Mouse (Mus musculus) heart, postnatal 36 days (tissue): ENCODE measurements around the gene Krtap4-8. TPM values are rescaled to one million over a fixed set of nuclear protein-coding genes. Genes with fewer than 3 reads are reported as not detected.
"Not testable (repeated sequence)": the region's sequence is repeated elsewhere in the genome, so short reads cannot be mapped to it uniquely, and the experiment has no call there.

Experiments used
- DNase-seq, 2 experiments: peaks; one replicate each; pipeline ENCODE4 v3.0.0; 2021 to 2022
- intact Hi-C: fragments of 180-260 bp; cut with DNase I; formaldehyde crosslinking; loops from one replicate; pipeline ENCODE4 v1.15.1; 2025
- total RNA-seq, 2 experiments: library from RNA; stranded (reverse); gene quantifications; 2 replicates each; pipeline ENCODE4 v1.2.3; 2021

Gene Krtap4-8
- not detected for total RNA-seq

GRCm38 (mm10) chr11:99780604-99781003, at the start of gene Krtap4-8:
Gene Krtap4-8 (minus strand): TSS chr11:99780704.
- DNase-seq, result no peak
- intact Hi-C loops, result no loop called here

- intact Hi-C loops, DNase-seq: not testable (repeated sequence)
These were observed 35.1 kb upstream of the Krtap4-8 start, which contains the start of gene Gm11564 for GRCm38 (mm10) chr11:99815566-99815965. Gene Gm11564 (minus strand): TSS chr11:99815666.

- DNase-seq, intact Hi-C loops: not testable (repeated sequence)
These were observed 29.3 kb upstream of the Krtap4-8 start, which contains the start of gene Krtap4-13 for GRCm38 (mm10) chr11:99809792-99810191. Gene Krtap4-13 (minus strand): TSS chr11:99809892.

DNA sequence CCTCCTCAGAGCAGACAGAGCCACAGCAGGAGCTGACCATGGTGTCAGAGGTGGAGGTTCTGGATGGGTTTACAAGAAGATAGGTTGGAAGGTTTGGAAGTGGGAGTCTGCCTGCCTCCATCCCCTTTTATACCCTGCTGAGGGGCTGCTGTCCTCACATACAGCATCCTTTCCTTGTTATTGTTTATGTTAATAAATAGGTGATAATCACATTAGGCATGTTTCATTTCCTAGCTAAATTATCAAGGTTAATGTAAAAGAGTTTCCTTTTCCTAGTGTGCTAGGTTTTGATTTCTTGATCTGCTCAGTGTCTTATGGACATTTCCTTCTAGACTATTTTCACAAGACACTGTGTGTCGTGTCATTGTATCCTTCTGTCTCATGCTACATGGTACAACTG, 23.8 kb upstream of the Krtap4-8 start, which contains the start of gene Gm11554:
TSS of gene Gm11554 (minus strand) at position 101 of the 400 bp plus-strand sequence.
- DNase-seq, intact Hi-C loops: not testable (repeated sequence)

- DNase-seq, intact Hi-C loops: not testable (repeated sequence)
These were observed 18.3 kb upstream of the Krtap4-8 start, which contains the start of gene Gm11569 for GRCm38 (mm10) chr11:99798832-99799231. Gene Gm11569 (minus strand): TSS chr11:99798932.

- intact Hi-C loops, result no loop called here
- DNase-seq, result no peak
These were observed 12.9 kb upstream of the Krtap4-8 start, which contains the start of gene Gm11596 for GRCm38 (mm10) chr11:99793367-99793766. Gene Gm11596 (minus strand): TSS chr11:99793467.

- intact Hi-C loops, DNase-seq: not testable (repeated sequence)
These were observed 4.4 kb upstream of the Krtap4-8 start, which contains the start of gene Krtap4-9 for GRCm38 (mm10) chr11:99784900-99785299. Gene Krtap4-9 (plus strand): TSS chr11:99785200.

DNA sequence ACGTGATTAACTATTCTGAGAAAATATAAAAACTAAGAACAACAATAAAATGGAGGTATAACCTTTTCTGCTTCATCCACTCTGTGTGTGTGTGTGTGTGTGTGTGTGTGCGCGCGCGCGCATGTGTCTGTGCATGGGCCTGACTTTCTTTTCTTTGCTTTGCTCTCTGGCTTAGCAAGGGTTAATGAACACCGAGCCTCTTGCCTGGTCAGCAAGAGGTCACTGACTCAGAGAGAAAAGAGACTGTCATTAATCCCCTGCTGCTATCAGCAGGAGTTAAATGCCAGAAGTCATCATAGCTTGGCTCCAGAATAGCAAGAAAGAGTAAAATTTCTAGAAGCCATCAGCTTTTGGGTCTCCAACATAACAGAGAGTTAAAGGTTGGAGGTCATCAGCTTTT, 2.1 kb downstream of the Krtap4-8 start:
- DNase-seq, result no peak
- intact Hi-C loops, result no loop called here

DNA sequence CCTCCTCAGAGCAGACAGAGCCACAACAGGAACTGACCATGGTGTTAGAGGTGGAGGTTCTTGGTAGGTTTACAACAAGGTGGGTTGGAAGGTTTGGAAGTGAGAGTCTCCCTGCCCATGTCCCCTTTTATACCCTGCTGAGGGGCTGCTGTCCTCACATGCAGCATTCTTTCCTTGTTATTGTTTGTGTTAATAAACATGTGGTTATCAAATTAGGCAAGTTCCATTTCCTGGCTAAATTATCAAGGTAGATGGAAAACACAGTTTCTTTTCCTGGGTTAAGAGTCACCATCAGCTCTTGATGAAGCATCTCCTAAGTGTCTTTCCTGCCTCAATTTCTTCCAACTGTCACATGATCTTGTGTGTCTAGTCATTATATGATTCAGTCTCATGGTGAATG, 7.7 kb downstream of the Krtap4-8 start, which contains the start of gene Gm11595:
TSS of gene Gm11595 (minus strand) at position 101 of the 400 bp plus-strand sequence.
- intact Hi-C loops, DNase-seq: not testable (repeated sequence)

GRCm38 (mm10) chr11:99768410-99768809, 12.1 kb downstream of the Krtap4-8 start:
- intact Hi-C loops, result no loop called here
- DNase-seq, result no peak

- intact Hi-C loops, result no loop called here
These were observed 21.6 kb downstream of the Krtap4-8 start for GRCm38 (mm10) chr11:99758877-99759276.

GRCm38 (mm10) chr11:99743985-99744384, 36.5 kb downstream of the Krtap4-8 start:
- intact Hi-C loops, result no loop called here
- no peak for DNase-seq

More at GRCm38 (mm10) chr11:99758877-99759276, 21.6 kb downstream of the Krtap4-8 start:
- DNase-seq, result no peak

DNA sequence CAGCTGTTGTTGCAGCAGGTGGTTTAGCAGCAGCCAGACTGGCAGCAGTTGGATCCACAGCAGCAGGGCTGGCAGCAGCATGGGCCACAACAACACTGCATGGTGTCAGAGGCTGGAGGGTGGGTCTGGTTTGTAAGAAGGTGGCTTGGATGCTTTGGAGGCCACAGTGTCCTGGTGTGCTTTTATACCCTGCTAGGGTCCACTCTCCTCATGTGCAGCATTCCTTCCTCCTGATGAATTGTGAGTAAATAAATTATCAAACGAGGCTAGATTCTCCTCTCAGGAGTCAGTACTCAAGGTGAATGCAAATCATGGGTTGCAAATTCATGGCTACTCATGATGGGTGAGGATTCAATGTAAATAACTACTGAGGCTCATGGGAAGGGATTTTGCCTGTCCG, 46.3 kb downstream of the Krtap4-8 start, which contains the start of gene Gm14180:
TSS of gene Gm14180 (minus strand) at position 101 of the 400 bp plus-strand sequence.
- intact Hi-C loops, result no loop called here
- no peak for DNase-seq

Other genes starting within 250 kb of the Krtap4-8 start
- not detected for gene Krt40, start 237.5 kb downstream of the Krtap4-8 start, total RNA-seq
- not detected for gene Krtap3-3, start 229.8 kb downstream of the Krtap4-8 start, total RNA-seq
- not detected for gene Krtap3-2, start 223.9 kb downstream of the Krtap4-8 start, total RNA-seq
- gene Gm11939, start 221.2 kb downstream of the Krtap4-8 start, total RNA-seq, result not detected
- gene Krtap3-1, start 214.1 kb downstream of the Krtap4-8 start, total RNA-seq, result not detected
- gene Krtap1-5, start 199.7 kb downstream of the Krtap4-8 start, total RNA-seq, result not detected
- not detected for gene Krtap1-4, start 197.1 kb downstream of the Krtap4-8 start, total RNA-seq
- gene Krtap1-3, start 189.4 kb downstream of the Krtap4-8 start, total RNA-seq, result not detected
- gene Krtap9-3, start 182.6 kb downstream of the Krtap4-8 start, total RNA-seq, result not detected
- not detected for gene Gm11938, start 177.4 kb downstream of the Krtap4-8 start, total RNA-seq
- gene Gm11937, start 170.5 kb downstream of the Krtap4-8 start, total RNA-seq, result not detected
- gene Krtap2-4, start 165.9 kb downstream of the Krtap4-8 start, total RNA-seq, result not detected
- gene Gm11562, start 160.3 kb downstream of the Krtap4-8 start, total RNA-seq, result not detected
- gene Krtap4-1, start 152.5 kb downstream of the Krtap4-8 start, total RNA-seq, result not detected
- not detected for gene Krtap4-2, start 145.6 kb downstream of the Krtap4-8 start, total RNA-seq
- not detected for gene Krtap4-7, start 136.6 kb downstream of the Krtap4-8 start, total RNA-seq
- gene Gm11555, start 130.5 kb downstream of the Krtap4-8 start, total RNA-seq, result not detected
- gene Gm11563, start 121.7 kb downstream of the Krtap4-8 start, total RNA-seq, result not detected
- gene Krtap4-6, start 114.7 kb downstream of the Krtap4-8 start, total RNA-seq, result not detected
- gene Gm14190, start 90.0 kb downstream of the Krtap4-8 start, total RNA-seq, result not detected
- not detected for gene Gm14180, start 46.4 kb downstream of the Krtap4-8 start, total RNA-seq
- gene Gm11595, start 7.8 kb downstream of the Krtap4-8 start, total RNA-seq, result not detected
- not detected for gene Krtap4-9, start 4.5 kb upstream of the Krtap4-8 start, total RNA-seq
- not detected for gene Gm11596, start 12.8 kb upstream of the Krtap4-8 start, total RNA-seq
- gene Gm11569, start 18.2 kb upstream of the Krtap4-8 start, total RNA-seq, result not detected
- gene Gm11554, start 23.7 kb upstream of the Krtap4-8 start, total RNA-seq, result not detected
- gene Krtap4-13, start 29.2 kb upstream of the Krtap4-8 start, total RNA-seq, result not detected
- not detected for gene Gm11564, start 35.0 kb upstream of the Krtap4-8 start, total RNA-seq
- not detected for gene 2300003K06Rik, start 57.4 kb upstream of the Krtap4-8 start, total RNA-seq
- not detected for gene Krtap4-16, start 70.9 kb upstream of the Krtap4-8 start, total RNA-seq
- gene Gm11568, start 77.2 kb upstream of the Krtap4-8 start, total RNA-seq, result not detected
- not detected for gene Gm11559, start 83.8 kb upstream of the Krtap4-8 start, total RNA-seq
- not detected for gene Krtap9-1, start 92.7 kb upstream of the Krtap4-8 start, total RNA-seq
- gene Gm11567, start 98.5 kb upstream of the Krtap4-8 start, total RNA-seq, result not detected
- not detected for gene Krtap31-1, start 127.2 kb upstream of the Krtap4-8 start, total RNA-seq
- gene Gm11565, start 134.0 kb upstream of the Krtap4-8 start, total RNA-seq, result not detected
- not detected for gene Krtap31-2, start 155.6 kb upstream of the Krtap4-8 start, total RNA-seq
- not detected for gene Krtap9-5, start 167.8 kb upstream of the Krtap4-8 start, total RNA-seq
- not detected for gene Krtap29-1, start 198.3 kb upstream of the Krtap4-8 start, total RNA-seq
- gene Krtap16-1, start 205.9 kb upstream of the Krtap4-8 start, total RNA-seq, result not detected
- gene Krtap17-1, start 213.3 kb upstream of the Krtap4-8 start, total RNA-seq, result not detected
- gene Krt33a, start 235.5 kb upstream of the Krtap4-8 start, total RNA-seq, result not detected
- not detected for gene Krt33b, start 249.2 kb upstream of the Krtap4-8 start, total RNA-seq